Mouse (Mus musculus): ENCODE measurements at regions not wholly inside any gene's neighbourhood (a gene's known extent, or its start where the extent isn't known, plus 50 kb on each side); places are given as distances from the start of the nearest gene placed in this dataset.
A peak's percentile ranks its signal among the peaks of the same experiment; 100 is the strongest.

DNA sequence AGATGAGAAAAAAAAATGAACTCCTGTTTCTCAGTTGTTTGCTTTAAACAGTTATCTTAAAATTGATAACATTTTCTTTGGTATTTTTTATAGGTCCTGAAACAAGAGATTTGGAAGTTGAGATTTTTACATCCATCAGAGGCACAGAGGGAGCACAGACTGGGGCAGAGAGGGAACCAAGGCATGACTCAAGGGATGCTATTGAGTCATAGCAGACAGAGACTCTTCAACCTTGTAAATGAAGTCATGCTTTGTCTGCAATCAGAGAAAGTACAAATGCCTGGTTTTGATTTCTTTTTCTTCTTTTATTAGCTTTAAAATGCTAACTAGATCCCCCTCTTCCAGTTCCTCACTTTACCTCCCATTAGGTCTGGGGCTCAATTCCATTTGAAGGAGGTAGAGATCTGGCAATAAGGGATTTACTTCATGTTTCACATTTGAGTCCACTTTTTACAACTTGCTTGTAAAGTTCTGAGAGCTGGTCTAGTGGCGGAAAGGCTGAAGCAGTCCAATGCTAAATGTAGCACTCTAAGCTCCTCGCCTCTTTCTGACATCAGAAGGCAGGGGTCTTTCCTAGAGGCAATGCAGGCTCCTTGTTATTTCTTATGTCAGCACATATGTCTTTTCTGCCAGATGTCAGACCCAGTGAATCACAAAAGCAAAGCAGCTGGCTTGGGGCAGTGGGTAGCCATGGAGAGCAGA lies 77.7 kb upstream of the Tnc start:
- no peak overlapping the region for H3K4me3 ChIP-seq (ENCODE audit: insufficient read depth, poor library complexity, severe bottlenecking)
- TF ChIP-seq MAX (IDR thresholded peaks at IDR 0.05), result no peak
- TF ChIP-seq MYOD1 (IDR thresholded peaks at IDR 0.05; ENCODE audit: control insufficient read depth, insufficient read length, low read depth), result no peak
- TF ChIP-seq CEBPB (IDR thresholded peaks at IDR 0.05; ENCODE audit: low read depth), result no peak
- peak; percentile 8 for TF ChIP-seq FOSL1 (IDR thresholded peaks at IDR 0.05; ENCODE audit: insufficient read depth, low read length, poor library complexity, severe bottlenecking)
- TF ChIP-seq USF1 (IDR thresholded peaks at IDR 0.05; ENCODE audit: low read depth), result no peak
- no peak for TF ChIP-seq CTCF (IDR thresholded peaks at IDR 0.05; ENCODE audit: control insufficient read depth, insufficient read depth, insufficient read length)
- TF ChIP-seq MYOG (IDR thresholded peaks at IDR 0.05; ENCODE audit: control insufficient read depth, extremely low read depth, insufficient read length), result no peak
- H3ac ChIP-seq (ENCODE audit: control insufficient read depth, insufficient read length, low read depth), result no peak overlapping the region
- H3K79me2 ChIP-seq (ENCODE audit: control insufficient read depth, insufficient read depth), result no peaks in the 10 kb centered on the region
- H3K36me3 ChIP-seq (ENCODE audit: control insufficient read depth, insufficient read depth), result no peaks in the 10 kb centered on the region
- no peaks in the 10 kb centered on the region for H3K27me3 ChIP-seq (ENCODE audit: control insufficient read depth, insufficient read depth, insufficient read length)
- no peaks in the 10 kb centered on the region for H3K79me3 ChIP-seq (ENCODE audit: low read depth)

- TF ChIP-seq MAX (IDR thresholded peaks at IDR 0.05) (no peak), MYOG (IDR thresholded peaks at IDR 0.05; ENCODE audit: control insufficient read depth, extremely low read depth, insufficient read length) (no peak), FOSL1 (IDR thresholded peaks at IDR 0.05; ENCODE audit: insufficient read depth, low read length, poor library complexity, severe bottlenecking) (no peak), USF1 (IDR thresholded peaks at IDR 0.05; ENCODE audit: low read depth) (no peak), CEBPB (IDR thresholded peaks at IDR 0.05; ENCODE audit: low read depth) (no peak), CTCF (IDR thresholded peaks at IDR 0.05; ENCODE audit: control insufficient read depth, insufficient read depth, insufficient read length) (no peak), MYOD1 (IDR thresholded peaks at IDR 0.05; ENCODE audit: control insufficient read depth, insufficient read length, low read depth) (no peak)
- Histone ChIP-seq H3K36me3 (ENCODE audit: control insufficient read depth, insufficient read depth) (no peaks in the 10 kb centered on the region), H3K79me2 (ENCODE audit: control insufficient read depth, insufficient read depth) (no peaks in the 10 kb centered on the region), H3K79me3 (ENCODE audit: low read depth) (no peaks in the 10 kb centered on the region), H3ac (ENCODE audit: control insufficient read depth, insufficient read length, low read depth) (no peak overlapping the region), H3K4me3 (ENCODE audit: insufficient read depth, poor library complexity, severe bottlenecking) (no peak overlapping the region), H3K27me3 (ENCODE audit: control insufficient read depth, insufficient read depth, insufficient read length) (no peaks in the 10 kb centered on the region)
These were observed 76.9 kb upstream of the Tnc start for GRCm38 (mm10) chr4:64123675-64124074.

GRCm38 (mm10) chr4:64098247-64098646 lies 51.4 kb upstream of the Tnc start:
- Histone ChIP-seq H3K4me3 (ENCODE audit: insufficient read depth, poor library complexity, severe bottlenecking) (no peak overlapping the region), H3K36me3 (ENCODE audit: control insufficient read depth, insufficient read depth) (no peaks in the 10 kb centered on the region), H3K79me2 (ENCODE audit: control insufficient read depth, insufficient read depth) (no peaks in the 10 kb centered on the region), H3K79me3 (ENCODE audit: low read depth) (no peaks in the 10 kb centered on the region), H3ac (ENCODE audit: control insufficient read depth, insufficient read length, low read depth) (no peak overlapping the region), H3K27me3 (ENCODE audit: control insufficient read depth, insufficient read depth, insufficient read length) (no peaks in the 10 kb centered on the region)
- TF ChIP-seq FOSL1 (IDR thresholded peaks at IDR 0.05; ENCODE audit: insufficient read depth, low read length, poor library complexity, severe bottlenecking), result peak; percentile 52
- TF ChIP-seq CEBPB (IDR thresholded peaks at IDR 0.05; ENCODE audit: low read depth), result no peak
